Mouse (Mus musculus) kidney, postnatal 14 days (tissue): ENCODE measurements at regions not wholly inside any gene's neighbourhood (a gene's known extent, or its start where the extent isn't known, plus 50 kb on each side); places are given as distances from the start of the nearest gene placed in this dataset.
A peak's percentile ranks its signal among the peaks of the same experiment; 100 is the strongest.

Experiments
- DNase-seq: peaks from one replicate; pipeline ENCODE4 v3.0.0; 2022; ENCODE audit warnings: mixed read lengths

DNA sequence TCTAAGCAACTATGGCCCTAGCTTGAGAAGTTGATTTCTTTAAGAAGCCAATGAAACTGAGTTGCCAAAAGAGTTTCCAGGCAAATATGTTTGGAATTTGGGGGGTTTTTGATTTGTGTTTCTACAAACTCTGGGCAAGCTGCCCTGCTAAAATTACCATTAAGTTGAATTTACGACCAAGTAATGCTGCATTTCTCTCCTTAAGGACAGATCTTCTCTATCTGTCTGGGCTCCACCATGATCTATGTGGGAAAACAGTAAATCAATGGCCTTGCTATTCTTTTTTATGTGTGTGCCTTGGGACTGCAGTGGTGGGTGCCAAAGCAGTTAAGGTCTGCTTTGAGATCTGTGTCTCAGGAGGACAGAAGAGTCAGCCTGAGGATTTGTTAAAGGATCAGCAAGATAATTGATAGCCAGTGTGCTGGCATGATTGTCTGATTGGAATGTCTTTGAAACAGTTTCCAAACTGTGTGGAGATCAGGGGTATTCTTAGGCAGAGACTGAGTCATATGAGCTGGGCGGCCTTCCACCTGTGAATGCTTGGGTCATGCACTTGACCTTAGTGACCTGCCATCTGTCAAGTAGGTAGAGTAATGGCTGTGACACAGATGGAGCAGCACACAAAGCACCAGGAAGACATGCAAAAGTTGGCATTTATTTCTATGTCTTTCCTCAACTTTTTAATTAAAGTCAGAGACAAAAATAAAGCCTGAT, 91.1 kb upstream of the Pmch start:
- DNase-seq, result peak; percentile 56

DNA sequence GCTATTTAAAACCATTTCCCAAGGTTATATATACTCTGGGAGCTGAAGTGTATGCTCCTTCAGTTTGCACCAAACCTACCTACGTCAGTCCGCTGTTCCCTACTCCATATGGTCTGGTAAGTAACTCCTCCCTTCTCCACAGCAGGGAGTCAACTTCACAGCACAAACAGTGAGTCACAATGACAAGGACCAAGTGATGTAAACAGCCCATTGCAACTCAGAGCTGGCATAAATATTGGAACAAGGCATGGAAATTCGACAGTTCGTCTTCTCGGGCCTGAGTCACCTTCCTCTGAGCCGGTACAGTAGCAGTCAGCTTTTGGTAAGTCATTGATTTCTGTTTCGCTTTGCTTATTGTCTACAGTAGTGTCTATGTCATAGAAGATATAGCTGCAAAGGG, 82.2 kb upstream of the Pmch start:
- no peak for DNase-seq

DNA sequence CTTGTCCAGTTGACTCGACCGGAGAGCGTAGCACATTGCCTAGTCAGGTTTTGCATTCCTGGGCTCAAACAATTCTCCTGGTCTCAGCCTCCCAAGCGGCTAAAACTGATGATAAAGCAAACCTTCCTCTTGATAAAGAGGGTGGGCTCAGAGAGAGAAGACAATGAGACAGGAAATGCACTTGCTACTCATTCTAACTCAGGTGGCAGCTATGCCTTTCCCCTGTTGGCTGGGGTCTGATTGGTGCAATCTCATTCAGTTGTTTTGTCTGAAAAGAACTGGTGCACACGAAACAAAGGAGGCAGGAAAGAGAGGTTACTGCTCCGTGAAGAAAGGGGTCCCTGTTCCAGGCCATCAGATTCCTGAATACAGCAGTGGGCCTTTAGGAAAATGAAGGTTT, 80.0 kb upstream of the Pmch start:
- no peak for DNase-seq

DNA sequence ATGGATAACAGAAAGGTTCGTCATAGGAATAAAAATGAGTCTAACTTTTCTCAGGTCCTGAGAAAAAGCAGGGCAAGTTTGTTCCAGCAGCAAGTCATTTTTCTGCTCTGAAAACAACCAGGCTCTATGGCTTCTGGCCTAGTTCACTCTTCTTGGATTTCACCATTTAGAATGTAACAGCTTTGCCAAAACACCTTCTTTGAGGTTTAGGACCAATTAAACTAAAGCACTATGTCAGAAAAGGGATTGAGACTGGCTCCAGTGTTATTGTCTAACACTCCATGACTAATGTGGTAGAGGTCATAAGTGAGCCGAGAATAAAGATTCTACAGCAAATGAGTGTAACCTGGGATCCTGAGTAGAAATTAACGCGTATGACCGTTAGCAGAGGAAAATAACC, 58.9 kb upstream of the Pmch start:
- no peak for DNase-seq
